Mouse (Mus musculus) liver, adult 10 weeks (tissue): ENCODE data around the gene Ovch2. TPM values are rescaled to one million over a fixed set of nuclear protein-coding genes. Genes with fewer than 3 reads are reported as not detected.

Experiments
- polyA plus RNA-seq: library from polyadenylated mRNA; stranded (reverse); fragments of 350-450 nt; fragmentation: Illumina TruSeq; extraction: RNeasy Lipid Tissue Mini Kit (QIAGEN cat#74804); gene quantifications from one replicate; pipeline ENCODE4 v1.2.3, GENCODE M21; 2014; ENCODE audit warnings: low read depth, low replicate concordance

Ovch2 gene
- polyA plus RNA-seq, result not detected

GRCm38 (mm10) chr7:107801108-107801507, at the start of gene Ovch2:
Gene Ovch2 (minus strand): TSS chr7:107801208.

GRCm38 (mm10) chr7:107847390-107847789, 46.4 kb upstream of the Ovch2 start, which contains the start of gene Olfr470:
Gene Olfr470 (minus strand): TSS chr7:107847490.

GRCm38 (mm10) chr7:107825441-107825840, 24.4 kb upstream of the Ovch2 start, which contains the start of gene Olfr469:
Gene Olfr469 (minus strand): TSS chr7:107825541.

GRCm38 (mm10) chr7:107811963-107812362, 11.0 kb upstream of the Ovch2 start, which contains the start of gene Olfr467:
Gene Olfr467 (plus strand): TSS chr7:107812263.

GRCm38 (mm10) chr7:107757308-107758151, 43.5 kb downstream of the Ovch2 start, which contains the start of gene Cyb5r2:
Gene Cyb5r2 (minus strand): TSS chr7:107758032.

Other genes with a start within 250 kb of the Ovch2 start
- 11.8 TPM for gene Olfml1, start 233.8 kb downstream of the Ovch2 start, polyA plus RNA-seq
- gene Ppfibp2, start 206.0 kb downstream of the Ovch2 start, polyA plus RNA-seq, result 9.2 TPM
- gene 5330417H12Rik, start 176.0 kb downstream of the Ovch2 start, polyA plus RNA-seq, result not detected
- gene Cyb5r2, start 43.2 kb downstream of the Ovch2 start, polyA plus RNA-seq, result not detected
- not detected for gene Olfr467, start 11.1 kb upstream of the Ovch2 start, polyA plus RNA-seq
- gene Olfr469, start 24.3 kb upstream of the Ovch2 start, polyA plus RNA-seq, result not detected
- not detected for gene Olfr470, start 46.3 kb upstream of the Ovch2 start, polyA plus RNA-seq
- not detected for gene Olfr472, start 96.7 kb upstream of the Ovch2 start, polyA plus RNA-seq
- gene Olfr473, start 129.2 kb upstream of the Ovch2 start, polyA plus RNA-seq, result not detected
- not detected for gene Olfr474, start 153.4 kb upstream of the Ovch2 start, polyA plus RNA-seq
- not detected for gene Olfr476, start 163.6 kb upstream of the Ovch2 start, polyA plus RNA-seq
- gene Olfr477, start 185.5 kb upstream of the Ovch2 start, polyA plus RNA-seq, result not detected
- gene Olfr478, start 232.8 kb upstream of the Ovch2 start, polyA plus RNA-seq, result not detected
- gene Olfr479, start 249.5 kb upstream of the Ovch2 start, polyA plus RNA-seq, result not detected